Mouse (Mus musculus): ENCODE data around the gene Btbd17.

Gene Btbd17

GRCm38 (mm10) chr11:114802540-114803267 lies 7.0 kb upstream of the Btbd17 start:
- no peak for DNase-seq

DNA sequence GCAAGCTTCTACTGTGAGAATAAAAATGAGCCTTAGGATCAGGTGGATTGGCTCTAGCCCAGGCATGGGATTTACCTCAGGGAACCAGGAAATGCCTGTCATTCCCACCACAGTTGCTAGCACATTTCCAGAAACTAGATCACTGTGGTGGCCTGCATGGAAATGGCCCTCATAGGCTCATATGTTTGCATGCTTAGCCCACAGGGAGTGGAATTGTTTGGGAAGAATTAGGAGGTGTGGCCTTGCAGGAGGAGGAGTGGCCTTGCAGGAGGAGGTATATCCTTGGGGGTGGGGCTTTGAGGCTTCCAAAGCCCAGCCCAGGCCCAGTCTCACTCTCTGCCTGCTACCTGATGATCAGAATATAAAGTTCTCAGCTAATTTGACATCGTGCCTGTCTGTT lies 6.2 kb upstream of the Btbd17 start:
- no peak for DNase-seq

DNA sequence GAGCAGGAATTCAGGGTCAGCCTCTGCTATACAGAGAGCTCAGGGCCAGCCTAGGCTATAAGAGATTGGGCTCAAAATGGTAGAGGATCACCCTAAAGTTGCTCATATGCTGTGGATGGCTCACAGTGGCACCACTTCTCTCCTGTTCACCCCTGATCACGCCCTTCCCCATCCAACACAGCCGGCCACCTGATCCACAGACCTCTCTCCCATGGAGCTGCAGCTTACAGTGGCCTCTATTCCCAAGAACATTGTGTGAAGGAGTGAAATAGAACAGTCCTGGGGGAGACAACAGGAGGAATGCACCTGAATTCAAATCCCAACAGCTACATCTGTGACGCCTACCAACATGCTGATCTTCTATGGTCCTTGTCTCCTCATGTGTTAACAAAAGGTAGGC lies 2.9 kb upstream of the Btbd17 start, which contains the start of gene Gpr142:
TSS of gene Gpr142 (plus strand) at position 301 of the 400 bp plus-strand sequence.
- DNase-seq, result no peak

- DNase-seq, result no peak
These were observed 2.2 kb upstream of the Btbd17 start for GRCm38 (mm10) chr11:114797981-114798380.

- DNase-seq, result no peak
These were observed 1.4 kb upstream of the Btbd17 start for GRCm38 (mm10) chr11:114797176-114797575.

DNA sequence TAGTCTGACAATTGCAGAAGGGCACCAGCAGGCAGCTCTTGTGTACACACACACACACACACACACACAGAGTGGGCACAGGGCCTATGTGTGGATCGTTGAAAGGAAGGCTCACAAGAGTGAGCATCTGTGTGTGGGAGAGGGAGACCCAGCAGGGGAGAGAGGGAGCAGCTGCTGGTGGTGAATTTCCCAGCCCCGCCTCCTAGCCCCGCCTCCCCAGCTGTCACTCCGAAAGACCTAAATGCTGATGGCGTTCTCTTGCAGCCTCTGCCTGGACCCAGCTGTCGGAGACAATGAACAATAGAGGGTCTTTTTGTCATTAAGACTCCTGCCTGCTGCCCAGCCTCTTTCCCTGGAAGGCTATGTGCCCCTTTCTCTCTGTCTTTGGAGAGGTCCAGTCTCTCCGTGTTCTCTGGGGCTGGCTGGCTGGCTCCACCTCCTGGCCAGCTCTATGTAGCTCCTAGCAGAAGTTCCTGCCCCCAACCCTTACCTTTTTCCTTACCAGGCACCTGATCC lies 456 bp downstream of the Btbd17 start:
- DNase-seq, result peak; percentile 29

DNA sequence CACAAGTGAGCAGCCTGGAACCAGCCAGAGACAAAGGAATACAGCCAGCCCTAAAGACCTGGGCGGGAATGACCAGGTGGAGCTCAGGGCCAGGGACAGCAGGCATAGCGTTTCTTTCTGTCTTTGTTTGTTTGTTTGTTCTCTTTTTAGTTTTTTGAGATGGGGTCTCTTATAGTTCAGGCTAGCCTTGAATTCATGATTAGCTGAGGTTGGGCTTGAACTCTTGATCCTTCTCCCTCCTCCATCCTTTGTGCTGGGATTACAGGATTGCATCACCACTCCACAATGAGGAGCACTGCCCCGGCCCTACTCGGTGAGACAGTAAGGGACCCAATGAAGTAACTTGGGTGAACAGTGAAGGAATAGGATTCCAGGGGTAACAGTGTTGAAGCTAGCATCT lies 1.1 kb downstream of the Btbd17 start:
- DNase-seq, result no peak

DNA sequence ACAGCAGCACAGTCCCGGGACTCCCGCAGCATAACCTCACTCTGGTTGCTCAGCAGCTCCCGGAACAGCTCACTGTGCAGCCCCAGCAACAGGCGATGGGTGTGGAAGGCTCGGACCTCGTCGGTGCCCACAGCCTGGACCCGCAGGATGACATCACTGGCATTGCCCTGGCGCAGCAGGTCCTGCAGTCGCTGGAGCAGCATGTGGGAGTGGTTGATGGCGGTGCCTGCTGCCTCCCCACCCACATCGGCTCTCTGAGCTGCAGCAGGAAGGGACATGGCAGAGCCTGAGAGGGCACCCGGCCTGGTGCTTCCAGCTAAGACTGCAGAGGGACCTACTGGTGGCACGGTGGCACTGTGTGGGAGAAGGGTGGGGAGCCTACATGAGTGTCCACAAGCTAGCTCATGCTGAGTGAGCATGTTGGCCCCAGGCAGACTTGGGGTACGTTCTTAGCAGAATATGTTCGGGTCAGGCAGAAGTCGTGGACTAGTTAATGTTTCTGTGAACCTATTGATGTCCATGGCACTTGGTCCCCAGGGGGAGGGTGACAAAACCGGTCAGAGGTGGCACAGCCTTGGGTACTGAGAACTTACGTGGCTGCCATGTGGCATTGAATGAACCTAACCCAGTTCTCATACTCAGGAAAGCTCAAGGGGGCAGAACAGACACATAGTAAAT lies 1.7 kb downstream of the Btbd17 start:
- DNase-seq, result no peak

DNA sequence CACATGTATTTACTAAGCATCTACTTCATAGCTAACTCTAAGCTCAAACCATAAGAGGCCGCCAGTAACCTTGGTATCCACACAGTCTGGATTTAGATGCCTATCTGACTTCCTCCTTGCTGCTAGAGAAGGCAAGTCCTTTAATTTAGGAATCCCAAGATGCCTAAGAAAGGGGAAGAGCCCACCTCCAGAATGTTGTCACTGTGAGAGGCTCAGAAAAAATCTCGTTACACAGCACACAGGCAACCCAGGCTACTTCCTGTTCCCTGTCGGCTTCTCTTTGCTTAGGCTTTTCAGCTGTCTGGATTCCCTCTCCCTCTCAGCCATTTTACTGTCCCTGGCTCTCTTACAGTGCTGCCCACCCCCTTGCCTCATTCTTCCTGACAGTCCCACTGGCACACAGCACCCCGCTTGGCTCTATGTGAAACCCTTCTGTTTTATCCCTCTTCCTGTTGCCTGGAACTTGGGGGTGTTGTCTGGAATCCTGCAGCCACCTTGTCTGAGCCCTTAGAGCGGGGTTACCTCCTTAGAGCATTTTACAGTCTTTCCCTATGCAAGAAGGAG lies 2.7 kb downstream of the Btbd17 start:
- DNase-seq, result no peak

GRCm38 (mm10) chr11:114791891-114792411 lies 3.8 kb downstream of the Btbd17 start:
- no peak for DNase-seq

- DNase-seq, result no peak
These were observed 4.3 kb downstream of the Btbd17 start for GRCm38 (mm10) chr11:114791351-114791889.

GRCm38 (mm10) chr11:114790841-114791240 lies 4.9 kb downstream of the Btbd17 start:
- no peak for DNase-seq

- no peak for DNase-seq
These were observed 5.6 kb downstream of the Btbd17 start for GRCm38 (mm10) chr11:114790171-114790570.

GRCm38 (mm10) chr11:114789716-114790115 lies 6.0 kb downstream of the Btbd17 start:
- no peak for DNase-seq

DNA sequence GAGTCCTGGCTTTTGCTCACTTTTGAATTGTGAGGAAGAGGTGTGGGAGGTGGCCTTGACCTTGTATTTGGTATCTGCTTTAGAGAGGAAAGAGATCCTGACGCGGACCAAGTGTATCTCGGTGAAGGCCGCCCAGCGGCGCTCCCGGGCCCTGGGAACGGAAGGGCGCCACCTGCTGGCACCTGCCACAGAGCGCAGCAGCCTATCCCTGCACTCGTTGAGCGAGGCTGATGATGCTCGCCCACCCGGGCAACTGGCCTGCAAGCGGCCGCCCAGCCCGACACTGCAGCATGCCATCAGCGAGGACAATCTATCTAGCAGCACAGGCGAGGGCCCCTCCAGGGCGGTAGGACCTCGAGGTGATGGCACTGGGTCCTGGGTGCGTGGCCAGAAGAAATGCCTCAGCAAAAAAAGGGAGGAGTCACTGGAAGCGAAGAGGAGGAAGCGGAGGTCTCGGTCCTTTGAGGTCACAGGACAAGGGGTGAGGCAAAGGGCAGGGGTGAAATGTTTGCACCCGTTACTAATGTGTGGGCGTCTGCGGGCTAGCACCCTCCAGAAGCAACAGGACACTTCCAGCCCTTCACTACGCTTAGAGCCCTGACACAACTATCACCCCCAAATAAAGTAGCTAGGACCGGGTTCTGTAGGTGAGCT lies 6.6 kb downstream of the Btbd17 start:
- DNase-seq, result peak; percentile 72

GRCm38 (mm10) chr11:114787611-114788010 lies 8.1 kb downstream of the Btbd17 start:
- no peak for DNase-seq

DNA sequence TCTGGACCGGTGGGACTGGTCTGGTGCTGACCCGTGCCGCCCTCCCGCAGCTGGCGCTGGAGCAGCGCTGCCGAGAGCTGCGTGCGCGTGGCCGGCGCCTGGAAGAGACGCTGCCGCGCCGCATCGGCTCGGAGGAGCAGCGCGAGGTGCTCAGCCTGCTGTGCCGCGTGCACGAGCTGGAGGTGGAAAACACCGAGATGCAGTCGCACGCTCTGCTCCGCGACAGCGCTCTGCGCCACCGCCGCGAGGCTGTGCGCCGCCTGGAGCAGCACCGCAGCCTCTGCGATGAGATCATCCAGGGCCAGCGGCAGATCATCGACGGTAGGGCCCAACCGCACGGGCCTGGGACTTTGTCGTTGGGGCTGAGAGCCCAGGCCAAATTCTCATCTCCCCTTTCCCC lies 9.4 kb downstream of the Btbd17 start:
- DNase-seq, result no peak

DNA sequence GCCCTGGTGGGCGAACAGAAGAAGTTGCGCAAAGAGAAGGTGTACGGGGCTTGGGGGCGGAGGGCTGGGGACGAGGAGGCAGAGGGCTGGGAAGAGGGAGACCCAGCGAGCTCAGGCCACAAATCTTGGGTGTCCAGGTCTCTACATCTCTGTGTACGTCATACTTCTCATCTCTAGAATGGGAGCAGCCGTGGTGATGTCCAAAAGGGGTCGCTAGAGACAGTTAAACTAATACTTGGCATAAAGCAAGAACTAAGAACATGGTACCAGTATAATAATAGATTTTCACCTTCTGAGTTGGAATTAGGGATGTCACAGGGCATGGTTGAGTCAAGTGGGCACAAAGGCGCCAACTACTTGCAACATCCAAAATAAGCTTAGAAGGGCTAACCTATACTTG lies 9.9 kb downstream of the Btbd17 start:
- no peak for DNase-seq

- DNase-seq, result no peak
These were observed 15.7 kb downstream of the Btbd17 start for GRCm38 (mm10) chr11:114780076-114780475.

DNA sequence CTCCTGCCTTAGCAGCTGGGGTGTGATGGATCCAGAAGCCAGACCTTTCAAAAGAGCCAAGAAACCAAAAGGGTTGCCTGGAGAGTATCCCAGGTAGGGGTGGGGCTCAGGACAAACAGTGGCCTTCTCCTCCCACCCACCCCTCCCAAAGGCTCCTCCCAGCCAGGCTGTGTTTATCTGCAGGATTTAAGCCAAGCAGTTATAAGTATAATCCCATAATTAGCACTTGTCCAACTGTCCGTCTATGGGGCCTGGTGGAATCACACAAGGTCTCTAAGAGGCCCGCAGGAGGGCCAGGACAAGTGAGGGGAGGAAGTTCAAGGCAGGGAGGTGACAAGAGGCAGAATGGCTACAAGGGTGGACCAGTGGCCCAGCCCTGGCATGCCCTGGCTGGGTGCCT lies 23.8 kb downstream of the Btbd17 start:
- no peak for DNase-seq

GRCm38 (mm10) chr11:114769911-114770310 lies 25.8 kb downstream of the Btbd17 start:
- DNase-seq, result no peak
